Comparison of ENCODE assay signal across 8 mouse cellular contexts in genomic region chr1:152955564-152956211, GRCm38 (mm10). TPM values are rescaled to one million over a fixed set of nuclear protein-coding genes. Genes with fewer than 3 reads are reported as not detected.
A peak's percentile ranks its signal among the peaks of the same experiment; 100 is the strongest.
DNase-seq lines count a peak whose midpoint lies in the region; ATAC-seq lines count a peak whose summit lies in the region.

No protein-coding gene starts in this region.

- H3K27ac ChIP-seq in kidney, embryonic 14.5 days (ENCODE audit: low read depth, low read length) = no peak overlapping the region
- H3K27ac ChIP-seq in embryonic facial prominence, embryonic 13.5 days = no peak overlapping the region
- H3K27ac ChIP-seq in intestine, embryonic 16.5 days (ENCODE audit: low read length) = no peak overlapping the region
- peak overlapping the region; percentile 96 for H3K27ac ChIP-seq in midbrain, embryonic 14.5 days (replicated peaks; ENCODE audit: low read depth, low read length)

- H3K4me2 ChIP-seq in kidney, embryonic 14.5 days (replicated peaks; ENCODE audit: low read depth, low read length) = peak overlapping the region; percentile 58
- H3K4me2 ChIP-seq in embryonic facial prominence, embryonic 13.5 days = peak overlapping the region; percentile 86
- H3K4me2 ChIP-seq in intestine, embryonic 16.5 days (ENCODE audit: low read depth, low read length) = peak overlapping the region; percentile 74
- H3K4me2 ChIP-seq in midbrain, embryonic 14.5 days (ENCODE audit: low read length) = peak overlapping the region; percentile 82

- H3K36me3 ChIP-seq in kidney, embryonic 14.5 days (ENCODE audit: control insufficient read depth, insufficient read depth, low read length) = no peaks in the 10 kb centered on the region
- H3K36me3 ChIP-seq in embryonic facial prominence, embryonic 13.5 days = no peaks in the 10 kb centered on the region
- no peaks in the 10 kb centered on the region for H3K36me3 ChIP-seq in intestine, embryonic 16.5 days (ENCODE audit: control insufficient read depth, insufficient read depth, low read length)
- no peaks in the 10 kb centered on the region for H3K36me3 ChIP-seq in midbrain, embryonic 14.5 days (ENCODE audit: control insufficient read depth, insufficient read depth, low read length)

- H3K4me1 ChIP-seq in kidney, embryonic 14.5 days (ENCODE audit: control insufficient read depth, insufficient read depth, low read length) = peaks cover 9% of the 10 kb centered on the region
- H3K4me1 ChIP-seq in embryonic facial prominence, embryonic 13.5 days = peaks cover 16% of the 10 kb centered on the region
- peaks cover 9% of the 10 kb centered on the region; the same call in 1 of the 2 replicates for H3K4me1 ChIP-seq in intestine, embryonic 16.5 days (ENCODE audit: control insufficient read depth, insufficient read depth, low read length)
- peaks cover 17% of the 10 kb centered on the region for H3K4me1 ChIP-seq in midbrain, embryonic 14.5 days (ENCODE audit: control insufficient read depth, insufficient read depth, low read length)

- H3K27me3 ChIP-seq in kidney, embryonic 14.5 days (ENCODE audit: control insufficient read depth, insufficient read depth, low read length) = peaks cover 36% of the 10 kb centered on the region
- H3K27me3 ChIP-seq in embryonic facial prominence, embryonic 13.5 days = peaks cover 60% of the 10 kb centered on the region
- peaks cover 35% of the 10 kb centered on the region for H3K27me3 ChIP-seq in intestine, embryonic 16.5 days (replicated peaks; ENCODE audit: control insufficient read depth, insufficient read depth, low read length)
- no peaks in the 10 kb centered on the region for H3K27me3 ChIP-seq in midbrain, embryonic 14.5 days (ENCODE audit: control insufficient read depth, insufficient read depth, low read length)

- H3K9ac ChIP-seq in kidney, embryonic 14.5 days (ENCODE audit: low read depth, low read length) = no peak overlapping the region
- peak overlapping the region; percentile 51; the same call in 1 of the 2 replicates for H3K9ac ChIP-seq in embryonic facial prominence, embryonic 13.5 days
- 0 out of 2 replicates have a peak overlapping the region, but pooled peaks have one; percentile 43 for H3K9ac ChIP-seq in intestine, embryonic 16.5 days (ENCODE audit: low read depth, low read length)
- H3K9ac ChIP-seq in midbrain, embryonic 14.5 days (replicated peaks; ENCODE audit: low read length) = peak overlapping the region; percentile 81

- no peak for DNase-seq in kidney, adult 9 months
- peak; percentile 57 for DNase-seq in R1 (ENCODE audit: low read depth, low spot score)
- peak; percentile 70 for DNase-seq in midbrain, embryonic 14.5 days
- no peak for DNase-seq in urinary bladder, postnatal 4 days (ENCODE audit: low spot score in 2 of 2)
- DNase-seq in spleen, postnatal 36 days (ENCODE audit: low spot score in 2 of 2) = no peak

- no peaks in the 10 kb centered on the region for H3K9me3 ChIP-seq in kidney, embryonic 14.5 days (ENCODE audit: control insufficient read depth, low read length)
- H3K9me3 ChIP-seq in embryonic facial prominence, embryonic 13.5 days = no peaks in the 10 kb centered on the region
- H3K9me3 ChIP-seq in intestine, embryonic 16.5 days (ENCODE audit: control insufficient read depth, low read length) = no peaks in the 10 kb centered on the region
- no peaks in the 10 kb centered on the region for H3K9me3 ChIP-seq in midbrain, embryonic 14.5 days (ENCODE audit: control insufficient read depth, low read length)

- ATAC-seq in kidney, embryonic 14.5 days (ENCODE audit: low FRiP score, low TSS enrichment) = no peak; the same call in 1 of the 2 replicates
- ATAC-seq in embryonic facial prominence, embryonic 13.5 days (ENCODE audit: insufficient number of reproducible peaks, insufficient read depth, low FRiP score, low TSS enrichment, low read depth) = no peak
- ATAC-seq in intestine, embryonic 16.5 days = 0 out of 2 replicates have a peak, but pooled peaks have one; percentile 18
- peak; percentile 66 for ATAC-seq in midbrain, embryonic 14.5 days (ENCODE audit: low FRiP score, low TSS enrichment)

- WGBS in kidney, embryonic 14.5 days = under 1% methylated on average over 40 of the region's 40 CpGs
- under 1% methylated on average over 40 of the region's 40 CpGs for WGBS in embryonic facial prominence, embryonic 13.5 days
- 2% methylated on average over 40 of the region's 40 CpGs for WGBS in intestine, embryonic 16.5 days
- under 1% methylated on average over 40 of the region's 40 CpGs for WGBS in midbrain, embryonic 14.5 days

- peak overlapping the region; percentile 44 for H3K4me3 ChIP-seq in kidney, embryonic 14.5 days (ENCODE audit: low read length)
- peak overlapping the region; percentile 51 for H3K4me3 ChIP-seq in embryonic facial prominence, embryonic 13.5 days
- peak overlapping the region; percentile 41 for H3K4me3 ChIP-seq in intestine, embryonic 16.5 days (ENCODE audit: low read length)
- peak overlapping the region; percentile 78 for H3K4me3 ChIP-seq in midbrain, embryonic 14.5 days (replicated peaks; ENCODE audit: low read depth, low read length)

RNA-seq across cellular contexts. Expression of gene Nmnat2, which starts 0.9 kb away (rescaled TPM):
- 0.79 and 0.93 TPM in 2 replicates for polyA plus RNA-seq in kidney, embryonic 14.5 days (2014; fragmentation: Nextera tagmentation; extraction: Ambion mirVana)
- polyA plus RNA-seq in embryonic facial prominence, embryonic 13.5 days (2015; fragmentation: Nextera tagmentation; extraction: Ambion mirVana) = 1.3 and 1.5 TPM in 2 replicates
- polyA plus RNA-seq in intestine, embryonic 16.5 days (2015; fragmentation: Nextera tagmentation; extraction: Ambion mirVana) = 1.3 and 1.9 TPM in 2 replicates
- 83.2 and 93.7 TPM in 2 replicates for polyA plus RNA-seq in midbrain, embryonic 14.5 days (2014; fragmentation: Nextera tagmentation; extraction: Ambion mirVana)

RNA-seq across cellular contexts. Expression of gene Smg7, which starts 53.2 kb away (rescaled TPM):
- 27.9 and 43.1 TPM in 2 replicates for polyA plus RNA-seq in kidney, embryonic 14.5 days (2014; fragmentation: Nextera tagmentation; extraction: Ambion mirVana)
- 29.5 and 29.8 TPM in 2 replicates for polyA plus RNA-seq in embryonic facial prominence, embryonic 13.5 days (2015; fragmentation: Nextera tagmentation; extraction: Ambion mirVana)
- 17.1 and 17.8 TPM in 2 replicates for polyA plus RNA-seq in intestine, embryonic 16.5 days (2015; fragmentation: Nextera tagmentation; extraction: Ambion mirVana)
- polyA plus RNA-seq in midbrain, embryonic 14.5 days (2014; fragmentation: Nextera tagmentation; extraction: Ambion mirVana) = 41.7 and 47.3 TPM in 2 replicates

Comparison
In these comparisons a context has a peak if more than half of its experiments do, and no peak if none do; other contexts are left out.
1. ATAC-seq: peak in intestine, embryonic 16.5 days (single experiment) and midbrain, embryonic 14.5 days (single experiment); none in kidney, embryonic 14.5 days (single experiment) and embryonic facial prominence, embryonic 13.5 days (single experiment).
2. DNase-seq: peak in R1 (single experiment) and midbrain, embryonic 14.5 days (single experiment); none in kidney, adult 9 months (single experiment), urinary bladder, postnatal 4 days (0 of 2) and spleen, postnatal 36 days (0 of 2).
3. RNA of gene Nmnat2, which starts 0.9 kb away (polyA plus RNA-seq): 83.2 to 93.7 TPM in midbrain, embryonic 14.5 days; 1.3 to 1.5 TPM in embryonic facial prominence, embryonic 13.5 days, 1.3 to 1.9 TPM in intestine, embryonic 16.5 days and 0.79 to 0.93 TPM in kidney, embryonic 14.5 days; every median in the first group is over 10 times any median in the second.
4. Peak in every context shown above with its lines, with median percentiles within 50 percentile points of each other: H3K4me2 ChIP-seq and H3K4me3 ChIP-seq.